ENCODE assay signal across 8 mouse cellular contexts in the genomic region with DNA sequence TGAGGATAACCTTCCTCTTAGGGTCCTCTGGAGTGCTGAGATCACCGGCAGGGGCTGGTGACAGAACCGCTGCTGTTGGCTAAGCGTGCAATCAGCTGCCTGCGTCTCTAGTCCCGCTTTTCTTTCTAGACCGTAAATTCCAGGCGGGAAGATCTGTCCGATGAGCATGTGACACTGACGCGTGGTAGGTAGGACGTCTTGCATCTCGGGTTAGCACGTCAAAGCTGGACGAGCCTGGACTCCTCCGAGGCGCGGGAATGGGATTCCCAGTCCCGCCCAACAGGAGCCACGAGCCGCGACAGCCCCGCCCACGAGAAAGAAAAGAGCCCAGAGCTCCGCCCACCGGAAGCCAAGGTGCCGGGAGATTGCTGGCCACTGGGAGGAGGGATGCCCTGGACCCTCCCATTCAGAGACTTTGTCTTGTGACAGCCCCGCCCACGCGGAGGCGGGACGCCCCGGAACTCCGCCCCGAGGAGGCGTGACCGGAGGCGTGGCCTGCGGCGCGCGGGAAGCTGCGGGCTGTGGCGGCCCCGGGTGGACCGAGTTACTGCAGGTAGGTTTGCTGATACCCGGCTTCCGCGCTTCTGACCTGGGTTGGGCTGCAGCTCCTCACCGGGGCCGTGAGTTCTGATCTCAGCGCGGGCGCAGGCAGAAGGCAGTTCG. TPM values are rescaled to one million over a fixed set of nuclear protein-coding genes. Genes with fewer than 3 reads are reported as not detected.
DNase-seq lines count a peak whose midpoint lies in the region; ATAC-seq and TF ChIP-seq lines count a peak whose summit lies in the region.

A gene (plus strand): TSS at position 479 of the 663 bp plus-strand sequence.

- no peak for TF ChIP-seq EP300 in liver, embryonic 14.5 days (IDR thresholded peaks at IDR 0.05; ENCODE audit: low read depth)
- no peak for TF ChIP-seq EP300 in stomach, postnatal 0 days (optimal IDR thresholded peaks at IDR 0.05)

- peaks cover 27% of the 10 kb centered on the region for H3K4me1 ChIP-seq in forebrain, embryonic 10.5 days
- H3K4me1 ChIP-seq in heart, embryonic 15.5 days (replicated peaks): peaks cover 3% of the 10 kb centered on the region; the same call in 1 of the 2 replicates
- peaks cover 3 to 12% of the 10 kb centered on the region in 2 experiments; a peak in 3 of 4 replicates for H3K4me1 ChIP-seq in liver, embryonic 14.5 days (replicated peaks; ENCODE audit: control insufficient read depth in 2 of 2, insufficient read depth in 2 of 2, low read length in 1 of 2)
- peaks cover 7% of the 10 kb centered on the region; the same call in 1 of the 2 replicates for H3K4me1 ChIP-seq in neural tube, embryonic 11.5 days (ENCODE audit: control insufficient read depth, insufficient read depth, low read length)
- 0 out of 2 replicates have a peak, but pooled peaks cover 2% of the 10 kb centered on the region for H3K4me1 ChIP-seq in stomach, postnatal 0 days (replicated peaks; ENCODE audit: control insufficient read depth, insufficient read depth)

- H3K9me3 ChIP-seq in forebrain, embryonic 10.5 days: no peaks in the 10 kb centered on the region
- no peaks in the 10 kb centered on the region for H3K9me3 ChIP-seq in heart, embryonic 15.5 days (replicated peaks)
- no peaks in the 10 kb centered on the region for H3K9me3 ChIP-seq in liver, embryonic 14.5 days (ENCODE audit: control insufficient read depth, low read length)
- H3K9me3 ChIP-seq in neural tube, embryonic 11.5 days (ENCODE audit: control insufficient read depth, low read length): no peaks in the 10 kb centered on the region
- no peaks in the 10 kb centered on the region for H3K9me3 ChIP-seq in stomach, postnatal 0 days (ENCODE audit: control insufficient read depth, low read length)

- peaks cover 31% of the 10 kb centered on the region for H3K36me3 ChIP-seq in forebrain, embryonic 10.5 days (replicated peaks)
- peaks cover 8% of the 10 kb centered on the region for H3K36me3 ChIP-seq in heart, embryonic 15.5 days
- peaks cover 19% of the 10 kb centered on the region for H3K36me3 ChIP-seq in liver, embryonic 14.5 days (replicated peaks; ENCODE audit: control insufficient read depth, insufficient read depth, low read depth)
- H3K36me3 ChIP-seq in neural tube, embryonic 11.5 days (ENCODE audit: control insufficient read depth, insufficient read depth, low read length): no peaks in the 10 kb centered on the region; the same call in 1 of the 2 replicates
- no peaks in the 10 kb centered on the region for H3K36me3 ChIP-seq in stomach, postnatal 0 days (ENCODE audit: control insufficient read depth, insufficient read depth, low read length)

- peak within 1 kb of the TSS; percentile 78 for H3K4me3 ChIP-seq in forebrain, embryonic 10.5 days
- peak within 1 kb of the TSS; percentile 93 for H3K4me3 ChIP-seq in heart, embryonic 15.5 days
- peak within 1 kb of the TSS; percentile 77 to 96 for H3K4me3 ChIP-seq in liver, embryonic 14.5 days (ENCODE audit: insufficient read depth in 1 of 2, low read depth in 2 of 2, low read length in 2 of 2)
- H3K4me3 ChIP-seq in neural tube, embryonic 11.5 days (ENCODE audit: low read depth, low read length): peak within 1 kb of the TSS; percentile 59
- peak within 1 kb of the TSS; percentile 77 for H3K4me3 ChIP-seq in stomach, postnatal 0 days (ENCODE audit: low read depth, low read length)

- WGBS in forebrain, embryonic 10.5 days: under 1% methylated on average over 54 of the region's 54 CpGs
- WGBS in heart, embryonic 15.5 days: under 1% methylated on average over 54 of the region's 54 CpGs
- WGBS in liver, embryonic 14.5 days (ENCODE audit: insufficient replicate concordance): 0% methylated on average over 50 of the region's 54 CpGs
- under 1% methylated on average over 54 of the region's 54 CpGs for WGBS in neural tube, embryonic 11.5 days
- under 1% methylated on average over 49 of the region's 54 CpGs for WGBS in stomach, postnatal 0 days

- peak within 1 kb of the TSS; percentile 89 for H3K27ac ChIP-seq in forebrain, embryonic 10.5 days
- peak within 1 kb of the TSS; percentile 24; the same call in 1 of the 2 replicates for H3K27ac ChIP-seq in heart, embryonic 15.5 days
- H3K27ac ChIP-seq in liver, embryonic 14.5 days: peak within 1 kb of the TSS; percentile 20
- H3K27ac ChIP-seq in neural tube, embryonic 11.5 days (ENCODE audit: low read depth, low read length): no peak within 1 kb of the TSS
- H3K27ac ChIP-seq in stomach, postnatal 0 days (replicated peaks): 0 out of 2 replicates have a peak within 1 kb of the TSS, but pooled peaks have one; percentile 40

- peak; percentile 95 to 99 for DNase-seq in CD8-positive naive resting alpha-beta T cell, adult 2 months (ENCODE audit: low read depth in 2 of 2, low spot score in 2 of 2)
- DNase-seq in c-Kit-positive CD71-negative TER-119-negative erythroid progenitor cells, embryonic 14.5 days (ENCODE audit: low read depth): peak; percentile 96
- peak; percentile 99 for DNase-seq in forebrain, embryonic 10.5 days (ENCODE audit: extremely low spot score, low spot score)
- DNase-seq in kidney, postnatal 25 days: peak; percentile 97 to 98
- peak; percentile 94 to 97 (median 94) for DNase-seq in liver, embryonic 14.5 days (ENCODE audit: low read depth in 3 of 3, low spot score in 3 of 3)
- DNase-seq in neural tube, embryonic 11.5 days (ENCODE audit: low spot score): peak; percentile 99
- peak; percentile 99 for DNase-seq in stomach, postnatal 0 days (ENCODE audit: low spot score)

- H3K9ac ChIP-seq in heart, embryonic 15.5 days: peak within 1 kb of the TSS; percentile 76
- H3K9ac ChIP-seq in liver, embryonic 14.5 days (replicated peaks): peak within 1 kb of the TSS; percentile 88
- peak within 1 kb of the TSS; percentile 59 for H3K9ac ChIP-seq in neural tube, embryonic 11.5 days (ENCODE audit: low read length)
- H3K9ac ChIP-seq in stomach, postnatal 0 days (ENCODE audit: low read length): peak within 1 kb of the TSS; percentile 70

- TF ChIP-seq CTCF in liver, embryonic 14.5 days (IDR thresholded peaks at IDR 0.05; ENCODE audit: low read depth): no peak; the same call in 1 of the 2 replicates
- TF ChIP-seq CTCF in stomach, postnatal 0 days (IDR thresholded peaks at IDR 0.05; ENCODE audit: low read depth): peak; percentile 32; the same call in 1 of the 2 replicates

- no peaks in the 10 kb centered on the region for H3K27me3 ChIP-seq in forebrain, embryonic 10.5 days (ENCODE audit: poor library complexity, severe bottlenecking)
- H3K27me3 ChIP-seq in heart, embryonic 15.5 days: no peaks in the 10 kb centered on the region
- H3K27me3 ChIP-seq in liver, embryonic 14.5 days (ENCODE audit: control insufficient read depth, insufficient read depth, low read length): no peaks in the 10 kb centered on the region
- H3K27me3 ChIP-seq in neural tube, embryonic 11.5 days (ENCODE audit: control insufficient read depth, insufficient read depth, low read length): no peaks in the 10 kb centered on the region
- H3K27me3 ChIP-seq in stomach, postnatal 0 days (ENCODE audit: control insufficient read depth, insufficient read depth, low read length): no peaks in the 10 kb centered on the region

- ATAC-seq in heart, embryonic 15.5 days (replicated peaks; ENCODE audit: insufficient number of reproducible peaks, insufficient read depth, low FRiP score, low read depth): peak; percentile 96
- ATAC-seq in liver, embryonic 14.5 days (ENCODE audit: insufficient read depth): peak; percentile 90
- peak; percentile 87 for ATAC-seq in neural tube, embryonic 11.5 days (ENCODE audit: insufficient read depth, low FRiP score, low TSS enrichment)
- peak; percentile 96 for ATAC-seq in stomach, postnatal 0 days (ENCODE audit: low FRiP score, low TSS enrichment)

- peak within 1 kb of the TSS; percentile 95 for H3K4me2 ChIP-seq in heart, embryonic 15.5 days
- H3K4me2 ChIP-seq in liver, embryonic 14.5 days (ENCODE audit: low read depth): peak within 1 kb of the TSS; percentile 86
- peak within 1 kb of the TSS; percentile 83 for H3K4me2 ChIP-seq in neural tube, embryonic 11.5 days (ENCODE audit: low read depth)
- peak within 1 kb of the TSS; percentile 98 for H3K4me2 ChIP-seq in stomach, postnatal 0 days (replicated peaks; ENCODE audit: low read depth)

RNA-seq across cellular contexts. Expression of the gene that starts here (rescaled TPM):
- 154 and 157 TPM in 2 replicates for polyA plus RNA-seq in forebrain, embryonic 10.5 days (2016; fragmentation: Nextera tagmentation; extraction: Ambion mirVana)
- 31.5 and 39.9 TPM in 2 replicates for polyA plus RNA-seq in heart, embryonic 15.5 days (2015; fragmentation: Nextera tagmentation; extraction: Ambion mirVana)
- 22.8 and 24.3 TPM in 2 replicates for polyA plus RNA-seq in liver, embryonic 14.5 days (2012; rRNA removed)
- polyA plus RNA-seq in liver, embryonic 14.5 days (2014; fragmentation: Nextera tagmentation; extraction: Ambion mirVana): 55.0 and 56.2 TPM in 2 replicates
- 80.9 and 87.2 TPM in 2 replicates for polyA plus RNA-seq in neural tube, embryonic 11.5 days (2014; fragmentation: Nextera tagmentation; extraction: Ambion mirVana)
- polyA plus RNA-seq in stomach, postnatal 0 days (2015; fragmentation: Nextera tagmentation; extraction: Ambion mirVana): 18.9 and 19.8 TPM in 2 replicates
